ENCODE assay signal across 23 mouse cellular contexts in genomic region chr15:31442698-31443097, GRCm38 (mm10).
"Had no signal": no experiment of that assay in that cellular context is flagged by ENCODE, and none has a peak within 500 bp of the region (broad histone marks: within the 10 kb centered on the region; RNA-seq: fewer than 3 reads in every experiment).

No protein-coding gene starts in this region.

- ATAC-seq: liver, embryonic 12.5 days; midbrain, embryonic 13.5 days; midbrain, embryonic 16.5 days had no signal

- H3K4me3 ChIP-seq: kidney, embryonic 15.5 days; limb, embryonic 10.5 days; limb, embryonic 13.5 days; liver, embryonic 12.5 days; liver, embryonic 15.5 days; lung, embryonic 15.5 days; megakaryocyte, embryonic 14.5 days; midbrain, embryonic 10.5 days; midbrain, embryonic 13.5 days; myocyte; neural tube, embryonic 13.5 days; stomach, embryonic 15.5 days had no signal

- H3K9me3 ChIP-seq: kidney, embryonic 15.5 days; limb, embryonic 10.5 days; limb, embryonic 13.5 days; liver, embryonic 12.5 days; liver, embryonic 15.5 days; lung, embryonic 15.5 days; megakaryocyte, embryonic 14.5 days; midbrain, embryonic 10.5 days; midbrain, embryonic 13.5 days; neural tube, embryonic 13.5 days; stomach, embryonic 15.5 days had no signal

- DNase-seq: kidney, adult 11 months; kidney, adult 8-10 months; liver; lung, adult 18-20 months; lung, postnatal 10 days; lung, postnatal 36 days; retina, postnatal 1 day; right cerebral cortex, postnatal 25 days; spleen, adult 18-20 months; thymus, postnatal 25 days had no signal

- H3K36me3 ChIP-seq: kidney, embryonic 15.5 days; limb, embryonic 10.5 days; limb, embryonic 13.5 days; liver, embryonic 12.5 days; liver, embryonic 15.5 days; lung, embryonic 15.5 days; midbrain, embryonic 10.5 days; midbrain, embryonic 13.5 days; neural tube, embryonic 13.5 days; stomach, embryonic 15.5 days had no signal

- H3K9ac ChIP-seq: kidney, embryonic 15.5 days; limb, embryonic 13.5 days; liver, embryonic 12.5 days; liver, embryonic 15.5 days; lung, embryonic 15.5 days; midbrain, embryonic 13.5 days; neural tube, embryonic 13.5 days; stomach, embryonic 15.5 days had no signal

- H3K4me1 ChIP-seq: kidney, embryonic 15.5 days; limb, embryonic 10.5 days; limb, embryonic 13.5 days; liver, embryonic 12.5 days; liver, embryonic 15.5 days; lung, embryonic 15.5 days; midbrain, embryonic 13.5 days; neural tube, embryonic 13.5 days; stomach, embryonic 15.5 days had no signal

- H3K27me3 ChIP-seq: kidney, embryonic 15.5 days; limb, embryonic 13.5 days; liver, embryonic 12.5 days; liver, embryonic 15.5 days; lung, embryonic 15.5 days; midbrain, embryonic 13.5 days; neural tube, embryonic 13.5 days; stomach, embryonic 15.5 days had no signal

- H3K27ac ChIP-seq: kidney, embryonic 15.5 days; limb, embryonic 10.5 days; limb, embryonic 13.5 days; liver, embryonic 12.5 days; liver, embryonic 15.5 days; lung, embryonic 15.5 days; midbrain, embryonic 10.5 days; midbrain, embryonic 13.5 days; neural tube, embryonic 13.5 days; stomach, embryonic 15.5 days had no signal

- H3K4me2 ChIP-seq: kidney, embryonic 15.5 days; limb, embryonic 13.5 days; liver, embryonic 12.5 days; liver, embryonic 15.5 days; lung, embryonic 15.5 days; midbrain, embryonic 13.5 days; neural tube, embryonic 13.5 days; stomach, embryonic 15.5 days had no signal
